Mouse (Mus musculus): ENCODE data around the gene Hnrnpm.

DNA sequence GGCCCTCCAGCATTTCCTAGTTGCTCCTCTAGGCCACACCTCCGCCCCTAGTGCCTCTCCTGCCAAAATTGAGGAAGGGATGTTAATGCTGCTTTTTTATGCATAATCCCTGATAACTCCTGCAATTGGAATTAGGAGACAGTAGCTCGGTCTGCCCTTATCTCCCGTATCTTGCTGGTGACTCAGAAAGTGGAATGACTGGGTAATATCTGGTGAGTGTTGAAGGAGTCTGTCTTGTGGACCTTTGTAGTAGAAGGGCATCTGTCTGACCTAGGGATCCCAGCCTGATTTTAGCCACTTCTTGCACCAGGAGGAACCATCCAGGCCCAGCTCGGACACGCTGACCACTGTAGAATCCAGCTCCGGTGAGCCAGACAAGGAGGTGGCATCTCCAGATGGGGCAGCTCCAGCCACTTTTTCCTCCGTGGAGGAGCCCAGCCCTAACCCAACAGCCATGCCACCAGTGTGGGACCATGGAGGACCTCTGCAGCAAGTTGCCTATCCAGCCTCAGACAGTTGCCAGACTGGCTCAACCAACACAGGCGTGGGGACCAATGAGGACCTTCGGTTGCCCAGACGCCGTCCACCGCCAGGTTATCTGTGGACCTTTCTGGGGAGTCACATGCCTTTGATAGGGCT lies 57.1 kb downstream of the Hnrnpm start:
- TF ChIP-seq CHD2 (IDR thresholded peaks at IDR 0.05; ENCODE audit: low read depth, low read length) (no peak), HCFC1 (IDR thresholded peaks at IDR 0.05; ENCODE audit: borderline replicate concordance, insufficient read depth, low read length) (no peak)
